Mouse (Mus musculus): ENCODE results near the gene Nckap5.
"Not testable (repeated sequence)": the region's sequence is repeated elsewhere in the genome, so short reads cannot be mapped to it uniquely, and the experiment has no call there.

Nckap5 gene

GRCm38 (mm10) chr1:126168131-126168530 lies 662.5 kb downstream of the Nckap5 start:
- DNase-seq (ENCODE audit: low spot score): no peak

GRCm38 (mm10) chr1:126167546-126167945 lies 663.1 kb downstream of the Nckap5 start:
- DNase-seq (ENCODE audit: low spot score): no peak

GRCm38 (mm10) chr1:126159287-126159686 lies 671.3 kb downstream of the Nckap5 start:
- DNase-seq (ENCODE audit: low spot score): no peak

- no peak for DNase-seq (ENCODE audit: low spot score)
Measured at GRCm38 (mm10) chr1:126155816-126156215, 674.8 kb downstream of the Nckap5 start.

- DNase-seq (ENCODE audit: low spot score): no peak
Measured at GRCm38 (mm10) chr1:126153516-126154234, 676.9 kb downstream of the Nckap5 start.

- no peak for DNase-seq (ENCODE audit: low spot score)
Measured at GRCm38 (mm10) chr1:126152217-126152616, 678.4 kb downstream of the Nckap5 start.

GRCm38 (mm10) chr1:126149966-126150365 lies 680.6 kb downstream of the Nckap5 start:
- DNase-seq (ENCODE audit: low spot score): no peak

GRCm38 (mm10) chr1:126135717-126136116 lies 694.9 kb downstream of the Nckap5 start:
- DNase-seq (ENCODE audit: low spot score): no peak

GRCm38 (mm10) chr1:126132316-126132715 lies 698.3 kb downstream of the Nckap5 start:
- no peak for DNase-seq (ENCODE audit: low spot score)

GRCm38 (mm10) chr1:126129129-126129528 lies 701.5 kb downstream of the Nckap5 start:
- no peak for DNase-seq (ENCODE audit: low spot score)

- DNase-seq (ENCODE audit: low spot score): no peak
Measured at GRCm38 (mm10) chr1:126123111-126123510, 707.5 kb downstream of the Nckap5 start.

- no peak for DNase-seq (ENCODE audit: low spot score)
Measured at GRCm38 (mm10) chr1:126120506-126120905, 710.1 kb downstream of the Nckap5 start.

GRCm38 (mm10) chr1:126116034-126116433 lies 714.6 kb downstream of the Nckap5 start:
- no peak for DNase-seq (ENCODE audit: low spot score)

GRCm38 (mm10) chr1:126105673-126106256 lies 724.8 kb downstream of the Nckap5 start:
- no peak for DNase-seq (ENCODE audit: low spot score)

- DNase-seq (ENCODE audit: low spot score): no peak
Measured at GRCm38 (mm10) chr1:126094346-126094745, 736.3 kb downstream of the Nckap5 start.

GRCm38 (mm10) chr1:126091979-126092378 lies 738.6 kb downstream of the Nckap5 start:
- DNase-seq (ENCODE audit: low spot score): not testable (repeated sequence)

GRCm38 (mm10) chr1:126087181-126087580 lies 743.4 kb downstream of the Nckap5 start:
- no peak for DNase-seq (ENCODE audit: low spot score)

GRCm38 (mm10) chr1:126076312-126076711 lies 754.3 kb downstream of the Nckap5 start:
- peak; percentile 14 for DNase-seq (ENCODE audit: low spot score)

- DNase-seq (ENCODE audit: low spot score): no peak
Measured at GRCm38 (mm10) chr1:126070861-126071260, 759.7 kb downstream of the Nckap5 start.

GRCm38 (mm10) chr1:126051491-126051890 lies 779.1 kb downstream of the Nckap5 start:
- no peak for DNase-seq (ENCODE audit: low spot score)

GRCm38 (mm10) chr1:126042886-126043285 lies 787.7 kb downstream of the Nckap5 start:
- DNase-seq (ENCODE audit: low spot score): no peak

- no peak for DNase-seq (ENCODE audit: low spot score)
Measured at GRCm38 (mm10) chr1:126027536-126027935, 803.1 kb downstream of the Nckap5 start.

- no peak for DNase-seq (ENCODE audit: low spot score)
Measured at GRCm38 (mm10) chr1:126024518-126024917, 806.1 kb downstream of the Nckap5 start.

- no peak for DNase-seq (ENCODE audit: low spot score)
Measured at GRCm38 (mm10) chr1:126022959-126023358, 807.6 kb downstream of the Nckap5 start.
